ENCODE assay signal across 21 mouse cellular contexts in the genomic region with DNA sequence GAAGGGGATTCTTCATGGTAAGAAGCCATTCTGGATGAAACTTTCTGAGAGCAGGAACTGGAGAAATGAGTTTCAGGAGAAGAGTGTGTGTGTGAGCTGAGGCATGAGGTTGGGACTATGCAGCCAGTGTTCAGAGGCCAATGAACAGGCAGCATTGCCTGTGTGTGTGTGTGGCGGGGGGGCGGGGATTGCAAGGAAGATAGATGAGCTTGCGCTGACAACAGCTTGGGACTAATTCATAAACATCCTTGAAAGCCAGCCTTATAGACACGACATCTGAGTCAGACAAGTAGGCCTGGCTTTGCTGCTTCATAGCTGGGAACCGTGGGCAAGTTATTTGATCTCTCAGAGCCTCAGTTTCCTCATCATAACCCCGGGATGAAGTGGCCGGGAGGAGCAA. TPM values are rescaled to one million over a fixed set of nuclear protein-coding genes. Genes with fewer than 3 reads are reported as not detected.
DNase-seq lines count a peak whose midpoint lies in the region; ATAC-seq and TF ChIP-seq lines count a peak whose summit lies in the region.
"Had no signal": no experiment of that assay in that cellular context is flagged by ENCODE, and none has a peak within 500 bp of the region (broad histone marks: within the 10 kb centered on the region; RNA-seq: fewer than 3 reads in every experiment).

No protein-coding gene starts in this region.

- no peak overlapping the region for H3K27ac ChIP-seq in lung, embryonic 14.5 days (ENCODE audit: low read depth)
- no peak overlapping the region for H3K27ac ChIP-seq in lung, embryonic 15.5 days
- no peak overlapping the region for H3K27ac ChIP-seq in stomach, postnatal 0 days (replicated peaks)
- no peak overlapping the region for H3K27ac ChIP-seq in midbrain, embryonic 16.5 days (ENCODE audit: low read length)

- H3K9ac ChIP-seq in lung, embryonic 14.5 days: no peak overlapping the region
- no peak overlapping the region for H3K9ac ChIP-seq in lung, embryonic 15.5 days
- no peak overlapping the region for H3K9ac ChIP-seq in stomach, postnatal 0 days (ENCODE audit: low read length)
- H3K9ac ChIP-seq in midbrain, embryonic 16.5 days (ENCODE audit: low read depth, low read length): no peak overlapping the region

- H3K36me3 ChIP-seq in lung, embryonic 14.5 days (ENCODE audit: insufficient read depth): no peaks in the 10 kb centered on the region
- no peaks in the 10 kb centered on the region for H3K36me3 ChIP-seq in lung, embryonic 15.5 days
- H3K36me3 ChIP-seq in stomach, postnatal 0 days (ENCODE audit: control insufficient read depth, insufficient read depth, low read length): no peaks in the 10 kb centered on the region
- no peaks in the 10 kb centered on the region for H3K36me3 ChIP-seq in midbrain, embryonic 16.5 days (ENCODE audit: control insufficient read depth, insufficient read depth, low read length)
- H3K36me3 ChIP-seq: G1E had no signal

- no peak overlapping the region for H3K4me3 ChIP-seq in lung, embryonic 14.5 days (ENCODE audit: low read depth, low read length)
- no peak overlapping the region for H3K4me3 ChIP-seq in lung, embryonic 15.5 days
- no peak overlapping the region for H3K4me3 ChIP-seq in stomach, postnatal 0 days (ENCODE audit: low read depth, low read length)
- no peak overlapping the region for H3K4me3 ChIP-seq in midbrain, embryonic 16.5 days (ENCODE audit: low read depth, low read length)

- no peaks in the 10 kb centered on the region for H3K9me3 ChIP-seq in lung, embryonic 14.5 days (ENCODE audit: low read depth, low read length)
- H3K9me3 ChIP-seq in lung, embryonic 15.5 days: no peaks in the 10 kb centered on the region
- no peaks in the 10 kb centered on the region for H3K9me3 ChIP-seq in stomach, postnatal 0 days (ENCODE audit: control insufficient read depth, low read length)
- no peaks in the 10 kb centered on the region for H3K9me3 ChIP-seq in midbrain, embryonic 16.5 days (replicated peaks; ENCODE audit: control insufficient read depth, low read length, poor library complexity, severe bottlenecking)

- TF ChIP-seq CTCF in lung, embryonic 14.5 days (IDR thresholded peaks at IDR 0.05; ENCODE audit: low read depth): no peak
- no peak for TF ChIP-seq CTCF in stomach, postnatal 0 days (IDR thresholded peaks at IDR 0.05; ENCODE audit: low read depth)

- no peaks in the 10 kb centered on the region for H3K27me3 ChIP-seq in lung, embryonic 14.5 days (ENCODE audit: insufficient read depth, low read length)
- no peaks in the 10 kb centered on the region for H3K27me3 ChIP-seq in lung, embryonic 15.5 days
- H3K27me3 ChIP-seq in stomach, postnatal 0 days (ENCODE audit: control insufficient read depth, insufficient read depth, low read length): no peaks in the 10 kb centered on the region
- no peaks in the 10 kb centered on the region for H3K27me3 ChIP-seq in midbrain, embryonic 16.5 days (ENCODE audit: control insufficient read depth, insufficient read depth, low read depth, low read length)
- H3K27me3 ChIP-seq: Patski had no signal

- ATAC-seq in lung, embryonic 14.5 days (ENCODE audit: insufficient read depth): peak; percentile 73; the same call in 1 of the 2 replicates
- ATAC-seq in lung, embryonic 15.5 days (ENCODE audit: borderline replicate concordance, extremely low read depth, low FRiP score, low TSS enrichment): peak; percentile 39; the same call in 1 of the 2 replicates
- peak; percentile 43; the same call in 1 of the 2 replicates for ATAC-seq in stomach, postnatal 0 days (ENCODE audit: low FRiP score, low TSS enrichment)
- no peak for ATAC-seq in midbrain, embryonic 16.5 days
- ATAC-seq: activated CD4-positive, CD25-positive, alpha-beta regulatory T cell, adult 4 months; CD4-positive, CD25-positive, alpha-beta regulatory T cell, adult 4 months; Patski had no signal

- peak; percentile 51 for DNase-seq in lung, embryonic 14.5 days
- no peak for DNase-seq in lung, postnatal 10 days
- no peak for DNase-seq in lung, adult 18-20 months
- peak; percentile 17 for DNase-seq in NIH3T3 (ENCODE audit: low read depth)
- DNase-seq in stomach, postnatal 0 days (ENCODE audit: low spot score): no peak
- no peak for DNase-seq in right cerebral cortex, postnatal 25 days
- DNase-seq: adrenal gland, adult 2 months; adrenal gland, adult 8-10 months; adrenal gland, postnatal 10 days; adrenal gland, postnatal 14 days; adrenal gland, postnatal 25 days; adrenal gland, postnatal 36 days; cerebellum, adult 11 months; cerebellum, adult 11-12 months; cerebellum, adult 18-20 months had no signal

- no peak for TF ChIP-seq EP300 in stomach, postnatal 0 days (optimal IDR thresholded peaks at IDR 0.05)

- no peak overlapping the region for H3K4me2 ChIP-seq in lung, embryonic 14.5 days
- H3K4me2 ChIP-seq in lung, embryonic 15.5 days: no peak overlapping the region
- H3K4me2 ChIP-seq in stomach, postnatal 0 days (replicated peaks; ENCODE audit: low read depth): no peak overlapping the region
- no peak overlapping the region for H3K4me2 ChIP-seq in midbrain, embryonic 16.5 days (ENCODE audit: low read length)

- H3K4me1 ChIP-seq in lung, embryonic 14.5 days (ENCODE audit: insufficient read depth): no peaks in the 10 kb centered on the region
- H3K4me1 ChIP-seq in lung, embryonic 15.5 days: no peaks in the 10 kb centered on the region
- H3K4me1 ChIP-seq in stomach, postnatal 0 days (replicated peaks; ENCODE audit: control insufficient read depth, insufficient read depth): no peaks in the 10 kb centered on the region
- no peaks in the 10 kb centered on the region for H3K4me1 ChIP-seq in midbrain, embryonic 16.5 days (ENCODE audit: control insufficient read depth, insufficient read depth, low read length)

- WGBS in lung, embryonic 14.5 days: 47% methylated on average over 7 of the region's 7 CpGs
- 43% methylated on average over 7 of the region's 7 CpGs for WGBS in lung, embryonic 15.5 days
- 70% methylated on average over 7 of the region's 7 CpGs for WGBS in stomach, postnatal 0 days
- 90% methylated on average over 7 of the region's 7 CpGs for WGBS in midbrain, embryonic 16.5 days

RNA-seq across cellular contexts. Expression of gene Smpd3, which starts 31.3 kb away (rescaled TPM):
- polyA plus RNA-seq in lung, embryonic 14.5 days (2014; fragmentation: Nextera tagmentation; extraction: Ambion mirVana): 0.57 and 0.93 TPM in 2 replicates
- polyA plus RNA-seq in lung, embryonic 15.5 days (2015; fragmentation: Nextera tagmentation; extraction: Ambion mirVana): 1.0 and 1.3 TPM in 2 replicates
- 47.6 and 47.7 TPM in 2 replicates for polyA plus RNA-seq in stomach, postnatal 0 days (2015; fragmentation: Nextera tagmentation; extraction: Ambion mirVana)
- 69.6 and 76.2 TPM in 2 replicates for polyA plus RNA-seq in midbrain, embryonic 16.5 days (2015; fragmentation: Nextera tagmentation; extraction: Ambion mirVana)
- polyA plus RNA-seq: activated CD4-positive, CD25-positive, alpha-beta regulatory T cell, adult 4 months; G1E had no signal

RNA-seq across cellular contexts. Expression of gene Zfp90, which starts 46.1 kb away (rescaled TPM):
- polyA plus RNA-seq in lung, embryonic 14.5 days (2014; fragmentation: Nextera tagmentation; extraction: Ambion mirVana): 19.6 and 20.2 TPM in 2 replicates
- polyA plus RNA-seq in lung, embryonic 15.5 days (2015; fragmentation: Nextera tagmentation; extraction: Ambion mirVana): 16.5 and 17.5 TPM in 2 replicates
- polyA plus RNA-seq in stomach, postnatal 0 days (2015; fragmentation: Nextera tagmentation; extraction: Ambion mirVana): 8.6 and 8.8 TPM in 2 replicates
- polyA plus RNA-seq in midbrain, embryonic 16.5 days (2015; fragmentation: Nextera tagmentation; extraction: Ambion mirVana): 45.3 and 45.9 TPM in 2 replicates
- polyA plus RNA-seq: G1E had no signal

Comparison
In these comparisons a context has a peak if more than half of its experiments do, and no peak if none do; other contexts are left out.
1. DNase-seq: peak in lung, embryonic 14.5 days (single experiment) and NIH3T3 (single experiment); none in lung, postnatal 10 days (single experiment), lung, adult 18-20 months (0 of 2), stomach, postnatal 0 days (single experiment) and right cerebral cortex, postnatal 25 days (single experiment).
2. RNA of gene Smpd3, which starts 31.3 kb away (polyA plus RNA-seq): 69.6 to 76.2 TPM in midbrain, embryonic 16.5 days and 47.6 to 47.7 TPM in stomach, postnatal 0 days; 1.0 to 1.3 TPM in lung, embryonic 15.5 days and 0.57 to 0.93 TPM in lung, embryonic 14.5 days; every median in the first group is over 10 times any median in the second.